Mouse (Mus musculus): ENCODE data around the gene Pvalb.

Pvalb gene

DNA sequence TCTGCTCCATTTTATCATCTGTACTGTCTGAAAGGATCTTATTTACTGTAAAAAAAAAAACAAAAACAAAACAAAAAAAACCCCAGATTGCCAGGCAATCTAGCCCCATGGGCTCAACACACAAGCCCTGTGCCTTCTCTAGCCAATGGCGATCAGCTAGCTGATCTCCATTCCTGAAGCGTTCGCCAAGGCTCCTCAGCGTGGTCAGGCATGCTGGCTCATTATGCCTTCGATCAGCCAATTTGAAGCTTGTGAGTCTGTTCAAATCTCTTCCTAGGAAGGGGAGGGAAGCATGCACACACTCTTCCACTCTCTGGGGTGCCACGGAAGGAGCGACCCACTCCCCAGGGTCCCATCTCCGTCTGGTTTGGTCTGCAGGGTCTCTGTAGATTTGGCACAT lies 48.9 kb downstream of the Pvalb start:
- no peak for DNase-seq

DNA sequence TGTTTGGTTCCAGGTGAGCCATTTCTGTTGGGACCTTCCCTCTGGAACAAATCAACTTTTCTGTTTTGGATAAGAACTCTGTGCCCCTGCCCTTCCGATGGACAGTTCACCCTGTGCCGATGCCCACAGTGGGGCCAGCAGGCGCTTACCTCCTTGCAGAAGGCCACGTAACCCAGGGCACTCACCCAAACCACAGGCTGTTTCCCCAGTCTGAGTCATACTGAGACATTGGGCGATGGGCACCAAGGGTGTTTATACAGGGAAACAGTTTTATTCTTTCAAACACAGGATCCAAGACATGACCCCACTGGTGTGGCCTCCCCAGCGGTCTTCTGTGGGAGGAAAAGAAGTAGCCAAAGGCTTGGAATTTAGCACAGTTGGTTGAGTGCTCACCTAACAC lies 50.8 kb downstream of the Pvalb start:
- DNase-seq: no peak

DNA sequence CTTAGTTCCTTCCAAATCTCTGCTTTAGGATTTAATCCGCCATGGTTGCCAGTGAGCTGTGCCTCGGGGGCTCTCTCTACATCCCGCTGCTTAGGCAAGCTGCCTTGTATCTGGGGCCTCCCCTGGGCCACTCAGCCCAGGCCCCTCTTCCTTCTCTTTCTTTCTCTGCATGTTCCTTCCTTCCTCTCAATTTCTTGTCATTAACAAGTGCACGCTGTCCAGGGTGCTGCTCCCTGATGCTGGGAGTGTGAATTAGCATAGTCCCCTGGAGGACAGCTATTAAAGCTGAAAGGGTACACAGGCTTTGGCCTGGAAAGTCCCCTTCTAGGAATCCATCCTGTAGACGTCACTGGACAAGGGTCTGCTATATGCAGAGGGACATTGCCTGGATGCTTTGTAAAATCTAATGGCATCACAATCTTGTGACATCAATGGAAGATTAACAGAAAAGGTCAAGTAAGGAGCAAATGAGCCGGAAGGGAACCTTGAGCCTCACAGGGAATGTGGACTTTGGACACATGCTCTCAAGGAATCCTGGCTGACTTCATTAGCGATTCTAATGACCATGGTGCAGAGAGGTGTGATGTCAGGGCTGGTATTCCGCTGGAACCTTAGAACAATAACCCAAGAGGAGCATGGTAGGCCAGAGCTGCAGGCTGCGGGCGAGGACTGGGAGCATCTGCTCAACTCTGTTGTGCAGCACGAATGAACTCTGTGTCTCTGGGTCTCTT lies 53.0 kb downstream of the Pvalb start:
- no peak for DNase-seq

DNA sequence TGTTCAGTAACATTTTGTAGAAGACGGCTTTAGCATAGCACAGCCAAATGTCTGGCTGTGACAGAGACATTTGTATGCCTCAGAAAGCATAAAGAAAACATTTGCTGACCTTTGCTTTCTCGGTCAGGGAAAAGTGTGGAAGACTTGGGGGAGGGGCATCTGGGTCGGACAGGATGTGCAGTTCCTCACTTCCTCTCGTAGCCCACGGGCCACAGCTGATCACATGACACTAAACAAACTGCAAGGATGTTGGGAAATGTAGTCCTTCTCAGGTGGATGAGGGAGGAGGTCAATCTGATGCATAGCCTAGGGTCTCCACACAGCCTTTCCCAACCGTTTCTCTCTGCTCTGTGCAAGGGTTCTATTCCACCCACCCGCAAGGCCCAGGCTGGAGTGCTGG lies 57.6 kb downstream of the Pvalb start:
- no peak for DNase-seq

All from cerebellum, adult 8-10 months (tissue).